Mouse (Mus musculus): ENCODE data around the gene Macrod1. TPM values are rescaled to one million over a fixed set of nuclear protein-coding genes. Genes with fewer than 3 reads are reported as not detected.
"Not testable (repeated sequence)": the region's sequence is repeated elsewhere in the genome, so short reads cannot be mapped to it uniquely, and the experiment has no call there.

The Macrod1 gene
- total RNA-seq, 2 experiments from 2014 or later: 261 to 294 TPM

GRCm38 (mm10) chr19:7072221-7072620 is 15.6 kb downstream of the Macrod1 start:
- intact Hi-C loops (cut with DNase I): no loop called here
- DNase-seq: no peak
- Histone ChIP-seq H3K27ac (no peak overlapping the region), H3K4me3 (no peak overlapping the region)
- TF ChIP-seq CTCF (IDR thresholded peaks at IDR 0.05): no peak

GRCm38 (mm10) chr19:7073997-7074781 is 17.6 kb downstream of the Macrod1 start:
- Histone ChIP-seq H3K4me3 (no peak overlapping the region), H3K27ac (no peak overlapping the region)
- no peak for DNase-seq
- no peak for TF ChIP-seq CTCF (IDR thresholded peaks at IDR 0.05)
- intact Hi-C loops (cut with DNase I): loop anchor here (2.0 kb wide), 1 partner anchor 21 kb away; no protein-coding TSS in a partner anchor

GRCm38 (mm10) chr19:7075336-7075735 is 18.7 kb downstream of the Macrod1 start:
- DNase-seq, H3K27ac ChIP-seq, H3K4me3 ChIP-seq: not testable (repeated sequence)
- intact Hi-C loops (cut with DNase I): loop anchor here (2.0 kb wide), 1 partner anchor 19 kb away; no protein-coding TSS in a partner anchor

- DNase-seq: no peak
- intact Hi-C loops (cut with DNase I): no loop called here
- no peak overlapping the region for H3K4me3 ChIP-seq
- TF ChIP-seq CTCF (IDR thresholded peaks at IDR 0.05): no peak
- no peak overlapping the region for H3K27ac ChIP-seq
Measured at GRCm38 (mm10) chr19:7077666-7078065, 21.1 kb downstream of the Macrod1 start.

GRCm38 (mm10) chr19:7078271-7078670 is 21.7 kb downstream of the Macrod1 start:
- Histone ChIP-seq H3K27ac (no peak overlapping the region), H3K4me3 (no peak overlapping the region)
- TF ChIP-seq CTCF (IDR thresholded peaks at IDR 0.05): no peak
- DNase-seq: no peak
- intact Hi-C loops (cut with DNase I): no loop called here

- Histone ChIP-seq H3K4me3 (no peak overlapping the region), H3K27ac (peak overlapping the region; percentile 63; the same call in 1 of the 2 replicates)
- intact Hi-C loops (cut with DNase I): no loop called here
- no peak for TF ChIP-seq CTCF (IDR thresholded peaks at IDR 0.05)
- no peak for DNase-seq
Measured at GRCm38 (mm10) chr19:7081516-7082266, 25.1 kb downstream of the Macrod1 start.

- DNase-seq: no peak
- no peak for TF ChIP-seq CTCF (IDR thresholded peaks at IDR 0.05)
- intact Hi-C loops (cut with DNase I): no loop called here
- Histone ChIP-seq H3K27ac (no peak overlapping the region), H3K4me3 (no peak overlapping the region)
Measured at GRCm38 (mm10) chr19:7083035-7083794, 26.6 kb downstream of the Macrod1 start.

- no peak for DNase-seq
- intact Hi-C loops (cut with DNase I): no loop called here
- Histone ChIP-seq H3K4me3 (no peak overlapping the region), H3K27ac (no peak overlapping the region)
- no peak for TF ChIP-seq CTCF (IDR thresholded peaks at IDR 0.05)
Measured at GRCm38 (mm10) chr19:7084734-7085133, 28.1 kb downstream of the Macrod1 start.

- DNase-seq: no peak
- TF ChIP-seq CTCF (IDR thresholded peaks at IDR 0.05): no peak
- no peak overlapping the region for H3K4me3 ChIP-seq
- intact Hi-C loops (cut with DNase I): no loop called here
- H3K27ac ChIP-seq: no peak overlapping the region
Measured at GRCm38 (mm10) chr19:7088558-7088957, 31.9 kb downstream of the Macrod1 start.

GRCm38 (mm10) chr19:7089050-7089449 is 32.4 kb downstream of the Macrod1 start:
- DNase-seq: no peak
- intact Hi-C loops (cut with DNase I): no loop called here
- no peak for TF ChIP-seq CTCF (IDR thresholded peaks at IDR 0.05)
- H3K27ac ChIP-seq: no peak overlapping the region
- H3K4me3 ChIP-seq: no peak overlapping the region

GRCm38 (mm10) chr19:7089842-7090251 is 33.2 kb downstream of the Macrod1 start:
- no peak for TF ChIP-seq CTCF (IDR thresholded peaks at IDR 0.05)
- H3K4me3 ChIP-seq: no peak overlapping the region
- H3K27ac ChIP-seq: no peak overlapping the region
- DNase-seq: peak; percentile 79
- intact Hi-C loops (cut with DNase I): no loop called here

GRCm38 (mm10) chr19:7090369-7091064 is 33.9 kb downstream of the Macrod1 start:
- intact Hi-C loops (cut with DNase I): no loop called here
- H3K27ac ChIP-seq: no peak overlapping the region
- TF ChIP-seq CTCF (IDR thresholded peaks at IDR 0.05): no peak
- no peak overlapping the region for H3K4me3 ChIP-seq
- no peak for DNase-seq

Measured in gastrocnemius, adult 2 months (tissue).